Mouse (Mus musculus) stomach, postnatal 0 days (tissue): ENCODE data around the gene Calm2.

Experiments used
- CTCF ChIP-seq: IDR thresholded peaks from 2 replicates; pipeline ENCODE4 v1.5.1; 2016; ENCODE audit warnings: antibody characterized with exemption, low read depth, mild to moderate bottlenecking, moderate library complexity
- EP300 ChIP-seq: optimal IDR thresholded peaks from 2 replicates; pipeline ENCODE3; 2016; ENCODE audit warnings: antibody characterized with exemption

DNA sequence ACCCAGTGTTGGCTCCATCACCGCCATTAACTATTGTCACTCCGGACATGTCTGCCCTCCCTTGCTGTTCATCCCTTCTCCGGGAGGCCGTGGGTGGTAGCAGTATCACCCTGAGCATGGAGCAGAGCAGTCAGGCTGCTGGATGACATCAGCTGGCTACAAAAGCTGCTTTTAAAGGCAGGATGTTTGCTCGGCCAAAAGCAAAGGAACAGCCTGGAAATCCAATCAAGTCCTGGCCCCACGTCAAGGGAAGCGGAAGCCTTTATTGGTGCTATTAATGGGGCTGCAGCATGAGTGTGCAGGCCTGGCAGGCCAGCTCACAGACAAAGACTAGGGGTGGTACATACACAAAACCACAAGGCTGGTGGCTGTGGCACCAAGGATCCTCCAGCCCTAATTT, 55.5 kb downstream of the Calm2 start:
- TF ChIP-seq CTCF: no peak
- TF ChIP-seq EP300: no peak
